Mouse (Mus musculus) testis, adult 2 months (tissue): ENCODE measurements at regions not wholly inside any gene's neighbourhood (a gene's known extent, or its start where the extent isn't known, plus 50 kb on each side); places are given as distances from the start of the nearest gene placed in this dataset.

ENCODE experiments used
- CTCF ChIP-seq: fragments of 200-500 bp; IDR thresholded peaks from 2 replicates; pipeline ENCODE4 v1.5.1; 2012; ENCODE audit warnings: low read depth, mild to moderate bottlenecking, inconsistent platforms, low read length, moderate library complexity; ENCODE audit not compliant: control insufficient read depth, insufficient read depth, insufficient replicate concordance
- POLR2A ChIP-seq: fragments of 200-500 bp; IDR thresholded peaks from 2 replicates; pipeline ENCODE4 v1.6.1; 2012; ENCODE audit warnings: low read depth, mild to moderate bottlenecking, inconsistent platforms, low read length, moderate library complexity; ENCODE audit not compliant: control insufficient read depth

- TF ChIP-seq CTCF (peak; percentile 21; the same call in 1 of the 2 replicates), POLR2A (no peak)
Measured at GRCm38 (mm10) chr15:59864746-59865499, 151.5 kb downstream of the 4933412E24Rik start.
